10 mouse cellular contexts compared by ENCODE assay signal in genomic region chr11:96399923-96400322, GRCm38 (mm10). TPM values are rescaled to one million over a fixed set of nuclear protein-coding genes. Genes with fewer than 3 reads are reported as not detected.
DNase-seq lines count a peak whose midpoint lies in the region; ATAC-seq and TF ChIP-seq lines count a peak whose summit lies in the region.
"Had no signal": no experiment of that assay in that cellular context is flagged by ENCODE, and none has a peak within 500 bp of the region (broad histone marks: within the 10 kb centered on the region; RNA-seq: fewer than 3 reads in every experiment).

No protein-coding gene starts in this region.

- ATAC-seq in heart, embryonic 14.5 days (ENCODE audit: insufficient number of reproducible peaks, insufficient read depth, low FRiP score, low read depth): peak; percentile 76
- ATAC-seq in lung, postnatal 0 days: peak; percentile 66
- no peak for ATAC-seq in CD4-positive, CD25-positive, alpha-beta regulatory T cell, adult 4 months
- ATAC-seq: forebrain, embryonic 16.5 days had no signal

- no peaks in the 10 kb centered on the region for H3K36me3 ChIP-seq in C2C12 (ENCODE audit: control insufficient read depth, insufficient read depth)
- H3K36me3 ChIP-seq in heart, embryonic 14.5 days (ENCODE audit: control insufficient read depth, insufficient read depth, low read length): no peaks in the 10 kb centered on the region
- H3K36me3 ChIP-seq in lung, postnatal 0 days (ENCODE audit: insufficient read depth, low read length): no peaks in the 10 kb centered on the region
- H3K36me3 ChIP-seq: liver, embryonic 15.5 days had no signal

- H3K4me3 ChIP-seq in C2C12 (ENCODE audit: insufficient read depth, poor library complexity, severe bottlenecking): no peak overlapping the region
- no peak overlapping the region for H3K4me3 ChIP-seq in heart, embryonic 14.5 days (ENCODE audit: control insufficient read depth in 1 of 2, insufficient read depth in 1 of 2, low read depth in 1 of 2, low read length in 2 of 2)
- no peak overlapping the region for H3K4me3 ChIP-seq in lung, postnatal 0 days (ENCODE audit: low read depth, low read length)
- H3K4me3 ChIP-seq: liver, embryonic 15.5 days had no signal

- no peak for TF ChIP-seq CTCF in C2C12 (IDR thresholded peaks at IDR 0.05; ENCODE audit: control insufficient read depth, insufficient read depth, insufficient read length)
- peak; percentile 43 for TF ChIP-seq CTCF in lung, postnatal 0 days (IDR thresholded peaks at IDR 0.05)

- H3K79me3 ChIP-seq in C2C12 (ENCODE audit: low read depth): no peaks in the 10 kb centered on the region

- H3K79me2 ChIP-seq in C2C12 (ENCODE audit: control insufficient read depth, insufficient read depth): no peaks in the 10 kb centered on the region

- no peak for TF ChIP-seq EP300 in lung, postnatal 0 days (IDR thresholded peaks at IDR 0.05)

- H3K27me3 ChIP-seq in C2C12 (ENCODE audit: control insufficient read depth, insufficient read depth, insufficient read length): no peaks in the 10 kb centered on the region
- H3K27me3 ChIP-seq in heart, embryonic 14.5 days (ENCODE audit: control insufficient read depth, insufficient read depth, low read length): peaks cover 88% of the 10 kb centered on the region
- no peaks in the 10 kb centered on the region for H3K27me3 ChIP-seq in lung, postnatal 0 days (replicated peaks; ENCODE audit: insufficient read depth, low read length)

- H3K27ac ChIP-seq in heart, embryonic 14.5 days (replicated peaks in 1 of 2; ENCODE audit: control insufficient read depth in 1 of 2, insufficient read depth in 1 of 2, low read depth in 2 of 2, low read length in 2 of 2): no peak overlapping the region
- no peak overlapping the region for H3K27ac ChIP-seq in lung, postnatal 0 days (ENCODE audit: low read length)
- H3K27ac ChIP-seq: liver, embryonic 15.5 days had no signal

- 0% methylated on average over 8 of the region's 8 CpGs for WGBS in heart, embryonic 14.5 days
- 29% methylated on average over 8 of the region's 8 CpGs for WGBS in lung, postnatal 0 days

- H3K9me3 ChIP-seq in heart, embryonic 14.5 days (ENCODE audit: control insufficient read depth, low read length): no peaks in the 10 kb centered on the region
- no peaks in the 10 kb centered on the region for H3K9me3 ChIP-seq in lung, postnatal 0 days (ENCODE audit: low read length)
- H3K9me3 ChIP-seq: liver, embryonic 15.5 days had no signal

- H3K4me1 ChIP-seq in heart, embryonic 14.5 days (ENCODE audit: control insufficient read depth in 2 of 2, insufficient read depth in 2 of 2, low read length in 2 of 2): peaks cover 5 to 22% of the 10 kb centered on the region in 2 experiments
- no peaks in the 10 kb centered on the region for H3K4me1 ChIP-seq in lung, postnatal 0 days (ENCODE audit: insufficient read depth, low read depth, low read length)
- H3K4me1 ChIP-seq: liver, embryonic 15.5 days had no signal

- H3K9ac ChIP-seq in heart, embryonic 14.5 days (ENCODE audit: low read length): no peak overlapping the region
- H3K9ac ChIP-seq in lung, postnatal 0 days (replicated peaks; ENCODE audit: low read depth): no peak overlapping the region
- H3K9ac ChIP-seq: liver, embryonic 15.5 days had no signal

- H3ac ChIP-seq in C2C12 (ENCODE audit: control insufficient read depth, insufficient read length, low read depth): no peak overlapping the region

- peak; percentile 24 for DNase-seq in ZHBTc4 (ENCODE audit: low read depth, low spot score)
- peak; percentile 45 for DNase-seq in lung, postnatal 0 days (ENCODE audit: low spot score)
- no peak for DNase-seq in right cerebral cortex, adult 2 months (ENCODE audit: low spot score in 2 of 2)
- DNase-seq in spleen, postnatal 10 days (ENCODE audit: low spot score in 2 of 2): no peak
- DNase-seq: cerebellum, adult 8-10 months had no signal

- H3K4me2 ChIP-seq in heart, embryonic 14.5 days (ENCODE audit: low read length): no peak overlapping the region
- no peak overlapping the region for H3K4me2 ChIP-seq in lung, postnatal 0 days (replicated peaks; ENCODE audit: low read depth, low read length)
- H3K4me2 ChIP-seq: liver, embryonic 15.5 days had no signal

TF ChIP-seq in C2C12, 6 proteins besides CTCF, POLR2A, EP300 and RAD21:
- TF ChIP-seq MYOD1 (IDR thresholded peaks at IDR 0.05; ENCODE audit: control insufficient read depth, insufficient read length, low read depth): peak; percentile 82
- no peak for TF ChIP-seq MYOG (IDR thresholded peaks at IDR 0.05; ENCODE audit: control insufficient read depth, extremely low read depth, insufficient read length)
- TF ChIP-seq USF1 (IDR thresholded peaks at IDR 0.05; ENCODE audit: low read depth): peak; percentile 10

RNA-seq across cellular contexts. Expression of gene Hoxb1, which starts 34.4 kb away (rescaled TPM):
- polyA plus RNA-seq in C2C12 (2012; fragmentation: generic; extraction: Trizol): not detected
- polyA plus RNA-seq in heart, embryonic 14.5 days (2014; fragmentation: Nextera tagmentation; extraction: Ambion mirVana): 0.09 TPM in 1 of 2 replicates, not detected in the other
- not detected in 2 replicates for polyA plus RNA-seq in lung, postnatal 0 days (2015; fragmentation: Nextera tagmentation; extraction: Ambion mirVana)
- not detected for polyA plus RNA-seq in CD4-positive, CD25-positive, alpha-beta regulatory T cell, adult 4 months (2017; shearing (Covaris generic))
- polyA plus RNA-seq: forebrain, embryonic 16.5 days; liver, embryonic 15.5 days had no signal

RNA-seq across cellular contexts. Expression of gene Hoxb2, which starts 49.6 kb away (rescaled TPM):
- polyA plus RNA-seq in C2C12 (2012; fragmentation: generic; extraction: Trizol): not detected
- 2.0 and 2.9 TPM in 2 replicates for polyA plus RNA-seq in heart, embryonic 14.5 days (2014; fragmentation: Nextera tagmentation; extraction: Ambion mirVana)
- polyA plus RNA-seq in lung, postnatal 0 days (2015; fragmentation: Nextera tagmentation; extraction: Ambion mirVana): 16.5 and 16.9 TPM in 2 replicates
- under 1 TPM in 1 of 2 experiments, not detected in 1; 0.09 TPM for polyA plus RNA-seq in CD4-positive, CD25-positive, alpha-beta regulatory T cell, adult 4 months (2017; shearing (Covaris generic))
- polyA plus RNA-seq: forebrain, embryonic 16.5 days had no signal

Comparison
In these comparisons a context has a peak if more than half of its experiments do, and no peak if none do; other contexts are left out.
1. DNase-seq: peak in ZHBTc4 (single experiment) and lung, postnatal 0 days (single experiment); none in right cerebral cortex, adult 2 months (0 of 2) and spleen, postnatal 10 days (0 of 2).